Mouse (Mus musculus): ENCODE results near the gene Ooep.

Gene Ooep

GRCm38 (mm10) chr9:78378113-78378785 lies at the start of gene Ooep:
Ooep (minus strand) TSS chr9:78378725.
- DNase-seq (ENCODE audit: low spot score in 2 of 2), result no peak

GRCm38 (mm10) chr9:78428185-78428584 lies 49.7 kb upstream of the Ooep start:
- DNase-seq (ENCODE audit: low spot score in 2 of 2), result peak in 1 of 2 experiments; percentile 21

GRCm38 (mm10) chr9:78427362-78427781 lies 48.8 kb upstream of the Ooep start:
- no peak for DNase-seq (ENCODE audit: low spot score in 2 of 2)

- no peak for DNase-seq (ENCODE audit: low spot score in 2 of 2)
Observed at GRCm38 (mm10) chr9:78401596-78401995, 23.1 kb upstream of the Ooep start.

GRCm38 (mm10) chr9:78400570-78400969 lies 22.0 kb upstream of the Ooep start:
- DNase-seq (ENCODE audit: low spot score in 2 of 2), result no peak

- no peak for DNase-seq (ENCODE audit: low spot score in 2 of 2)
Observed at GRCm38 (mm10) chr9:78396517-78396916, 18.0 kb upstream of the Ooep start.

GRCm38 (mm10) chr9:78395630-78396351 lies 17.3 kb upstream of the Ooep start, which contains the start of gene Ddx43:
Ddx43 (plus strand) TSS chr9:78395777.
- peak; percentile 2 to 3 for DNase-seq (ENCODE audit: low spot score in 2 of 2)

- no peak for DNase-seq (ENCODE audit: low spot score in 2 of 2)
Observed at GRCm38 (mm10) chr9:78395244-78395629, 16.7 kb upstream of the Ooep start.

- no peak for DNase-seq (ENCODE audit: low spot score in 2 of 2)
Observed at GRCm38 (mm10) chr9:78394602-78395001, 16.1 kb upstream of the Ooep start.

- DNase-seq (ENCODE audit: low spot score in 2 of 2), result no peak
Observed at GRCm38 (mm10) chr9:78393741-78394140, 15.2 kb upstream of the Ooep start.

- DNase-seq (ENCODE audit: low spot score in 2 of 2), result no peak
Observed at GRCm38 (mm10) chr9:78389981-78390380, 11.5 kb upstream of the Ooep start.

GRCm38 (mm10) chr9:78386947-78387346 lies 8.4 kb upstream of the Ooep start:
- no peak for DNase-seq (ENCODE audit: low spot score in 2 of 2)

GRCm38 (mm10) chr9:78385893-78386292 lies 7.4 kb upstream of the Ooep start:
- DNase-seq (ENCODE audit: low spot score in 2 of 2), result no peak

- DNase-seq (ENCODE audit: low spot score in 2 of 2), result no peak
Observed at GRCm38 (mm10) chr9:78377546-78377945, 979 bp downstream of the Ooep start.

- no peak for DNase-seq (ENCODE audit: low spot score in 2 of 2)
Observed at GRCm38 (mm10) chr9:78375486-78375885, 3.0 kb downstream of the Ooep start.

GRCm38 (mm10) chr9:78374885-78375389 lies 3.6 kb downstream of the Ooep start:
- DNase-seq (ENCODE audit: low spot score in 2 of 2), result no peak

- DNase-seq (ENCODE audit: low spot score in 2 of 2), result no peak
Observed at GRCm38 (mm10) chr9:78374397-78374796, 4.1 kb downstream of the Ooep start.

- no peak for DNase-seq (ENCODE audit: low spot score in 2 of 2)
Observed at GRCm38 (mm10) chr9:78372827-78373504, 5.6 kb downstream of the Ooep start.

GRCm38 (mm10) chr9:78371441-78371840 lies 7.1 kb downstream of the Ooep start:
- no peak for DNase-seq (ENCODE audit: low spot score in 2 of 2)

- DNase-seq (ENCODE audit: low spot score in 2 of 2), result no peak
Observed at GRCm38 (mm10) chr9:78369786-78370185, 8.7 kb downstream of the Ooep start.

GRCm38 (mm10) chr9:78369349-78369748 lies 9.2 kb downstream of the Ooep start:
- no peak for DNase-seq (ENCODE audit: low spot score in 2 of 2)

- no peak for DNase-seq (ENCODE audit: low spot score in 2 of 2)
Observed at GRCm38 (mm10) chr9:78368671-78369293, 9.7 kb downstream of the Ooep start.
